ENCODE assay signal across 10 mouse cellular contexts in the genomic region with DNA sequence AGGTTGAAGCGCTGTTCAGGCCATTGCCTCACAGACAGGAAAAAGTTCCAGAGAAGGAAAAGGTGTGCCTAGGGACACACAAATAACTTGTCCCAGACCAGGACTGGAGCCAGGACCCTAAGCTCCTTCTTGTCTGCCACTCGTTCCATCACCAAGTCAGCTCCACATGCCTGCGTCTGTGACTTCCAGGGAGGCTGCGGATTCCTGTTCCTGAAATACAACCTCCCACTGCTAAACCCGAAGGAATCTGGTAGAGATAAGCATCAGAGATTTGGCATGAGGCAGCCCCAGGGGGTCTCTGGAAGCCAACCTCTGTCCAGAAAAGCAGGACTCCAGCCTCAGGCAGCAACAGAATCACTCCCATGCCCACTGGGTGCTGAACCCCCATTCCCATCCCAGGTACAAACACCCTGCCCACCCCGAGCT. TPM values are rescaled to one million over a fixed set of nuclear protein-coding genes. Genes with fewer than 3 reads are reported as not detected.
DNase-seq lines count a peak whose midpoint lies in the region; ATAC-seq and TF ChIP-seq lines count a peak whose summit lies in the region.
"Had no signal": no experiment of that assay in that cellular context is flagged by ENCODE, and none has a peak within 500 bp of the region (broad histone marks: within the 10 kb centered on the region; RNA-seq: fewer than 3 reads in every experiment).

No protein-coding gene starts in this region.

- peak overlapping the region; percentile 21 for H3K4me3 ChIP-seq in heart, embryonic 11.5 days (ENCODE audit: low read depth, low read length)
- H3K4me3 ChIP-seq in lung, postnatal 0 days (ENCODE audit: low read depth, low read length) = no peak overlapping the region
- 0 out of 2 replicates have a peak overlapping the region, but pooled peaks have one; percentile 12 for H3K4me3 ChIP-seq in intestine, embryonic 15.5 days (replicated peaks)
- H3K4me3 ChIP-seq in stomach, embryonic 15.5 days (replicated peaks) = 0 out of 2 replicates have a peak overlapping the region, but pooled peaks have one; percentile 14

- no peak for TF ChIP-seq EP300 in lung, postnatal 0 days (IDR thresholded peaks at IDR 0.05)

- H3K4me2 ChIP-seq in heart, embryonic 11.5 days = peak overlapping the region; percentile 68
- H3K4me2 ChIP-seq in lung, postnatal 0 days (replicated peaks; ENCODE audit: low read depth, low read length) = peak overlapping the region; percentile 52
- peak overlapping the region; percentile 53 for H3K4me2 ChIP-seq in intestine, embryonic 15.5 days (replicated peaks)
- peak overlapping the region; percentile 48 for H3K4me2 ChIP-seq in stomach, embryonic 15.5 days

- DNase-seq in heart, adult 8-10 months (ENCODE audit: low spot score) = no peak
- no peak for DNase-seq in lung, postnatal 0 days (ENCODE audit: low spot score)
- DNase-seq in lung, postnatal 14 days = no peak
- DNase-seq in testis, postnatal 10 days (ENCODE audit: low spot score) = no peak
- no peak for DNase-seq in cerebellum, postnatal 25 days
- DNase-seq: adrenal gland, adult 8-10 months had no signal

- WGBS in heart, embryonic 11.5 days (ENCODE audit: insufficient replicate concordance) = 6% methylated on average over 6 of the region's 6 CpGs
- 10% methylated on average over 6 of the region's 6 CpGs for WGBS in lung, postnatal 0 days
- WGBS in intestine, embryonic 15.5 days = 16% methylated on average over 6 of the region's 6 CpGs
- WGBS in stomach, embryonic 15.5 days = 13% methylated on average over 6 of the region's 6 CpGs

- peaks cover 3% of the 10 kb centered on the region for H3K27me3 ChIP-seq in heart, embryonic 11.5 days (ENCODE audit: control insufficient read depth, insufficient read depth, low read length)
- 0 out of 2 replicates have a peak, but pooled peaks cover 3% of the 10 kb centered on the region for H3K27me3 ChIP-seq in lung, postnatal 0 days (replicated peaks; ENCODE audit: insufficient read depth, low read length)
- peaks cover 2% of the 10 kb centered on the region for H3K27me3 ChIP-seq in intestine, embryonic 15.5 days (replicated peaks)
- H3K27me3 ChIP-seq in stomach, embryonic 15.5 days (replicated peaks) = no peaks in the 10 kb centered on the region

- no peak overlapping the region for H3K27ac ChIP-seq in heart, embryonic 11.5 days (ENCODE audit: low read depth, low read length)
- no peak overlapping the region for H3K27ac ChIP-seq in lung, postnatal 0 days (ENCODE audit: low read length)
- no peak overlapping the region for H3K27ac ChIP-seq in intestine, embryonic 15.5 days
- no peak overlapping the region for H3K27ac ChIP-seq in stomach, embryonic 15.5 days

- no peak for TF ChIP-seq CTCF in lung, postnatal 0 days (IDR thresholded peaks at IDR 0.05)

- peaks cover 16% of the 10 kb centered on the region for H3K4me1 ChIP-seq in heart, embryonic 11.5 days (ENCODE audit: control insufficient read depth, insufficient read depth, low read length)
- 0 out of 2 replicates have a peak, but pooled peaks cover 10% of the 10 kb centered on the region for H3K4me1 ChIP-seq in lung, postnatal 0 days (ENCODE audit: insufficient read depth, low read depth, low read length)
- peaks cover 14% of the 10 kb centered on the region for H3K4me1 ChIP-seq in intestine, embryonic 15.5 days (replicated peaks)
- H3K4me1 ChIP-seq in stomach, embryonic 15.5 days = peaks cover 13% of the 10 kb centered on the region

- H3K9ac ChIP-seq in heart, embryonic 11.5 days (ENCODE audit: low read depth, low read length) = peak overlapping the region; percentile 4; the same call in 1 of the 2 replicates
- H3K9ac ChIP-seq in lung, postnatal 0 days (replicated peaks; ENCODE audit: low read depth) = no peak overlapping the region
- no peak overlapping the region for H3K9ac ChIP-seq in intestine, embryonic 15.5 days
- H3K9ac ChIP-seq in stomach, embryonic 15.5 days = no peak overlapping the region

- no peaks in the 10 kb centered on the region for H3K36me3 ChIP-seq in heart, embryonic 11.5 days (ENCODE audit: control insufficient read depth, insufficient read depth, low read length)
- H3K36me3 ChIP-seq in lung, postnatal 0 days (ENCODE audit: insufficient read depth, low read length) = no peaks in the 10 kb centered on the region
- H3K36me3 ChIP-seq in intestine, embryonic 15.5 days = no peaks in the 10 kb centered on the region
- H3K36me3 ChIP-seq in stomach, embryonic 15.5 days = no peaks in the 10 kb centered on the region

- no peak for ATAC-seq in heart, embryonic 11.5 days (replicated peaks; ENCODE audit: insufficient number of reproducible peaks, low FRiP score, low TSS enrichment)
- no peak for ATAC-seq in lung, postnatal 0 days
- ATAC-seq in intestine, embryonic 15.5 days = no peak; the same call in 1 of the 2 replicates
- no peak for ATAC-seq in stomach, embryonic 15.5 days (ENCODE audit: insufficient read depth, low FRiP score, low read depth)

- no peaks in the 10 kb centered on the region for H3K9me3 ChIP-seq in heart, embryonic 11.5 days (replicated peaks; ENCODE audit: control insufficient read depth, low read length)
- H3K9me3 ChIP-seq in lung, postnatal 0 days (ENCODE audit: low read length) = no peaks in the 10 kb centered on the region
- H3K9me3 ChIP-seq in intestine, embryonic 15.5 days = no peaks in the 10 kb centered on the region
- H3K9me3 ChIP-seq in stomach, embryonic 15.5 days = no peaks in the 10 kb centered on the region

RNA-seq across cellular contexts. Expression of a gene that starts 0.4 kb away (rescaled TPM):
- 3.2 and 3.4 TPM in 2 replicates for polyA plus RNA-seq in heart, embryonic 11.5 days (2014; fragmentation: Nextera tagmentation; extraction: Ambion mirVana)
- total RNA-seq in heart, adult 8-10 months (2022) = 100 to 1,000 TPM in 2 of 4 experiments, 10 to 100 TPM in 2; 97.3 to 112 (median 103) TPM
- 0.21 and 0.29 TPM in 2 replicates for polyA plus RNA-seq in lung, postnatal 0 days (2015; fragmentation: Nextera tagmentation; extraction: Ambion mirVana)
- 0.33 and 0.40 TPM in 2 replicates for polyA plus RNA-seq in intestine, embryonic 15.5 days (2015; fragmentation: Nextera tagmentation; extraction: Ambion mirVana)
- polyA plus RNA-seq in stomach, embryonic 15.5 days (2015; fragmentation: Nextera tagmentation; extraction: Ambion mirVana) = 0.32 and 0.57 TPM in 2 replicates
- total RNA-seq: hematopoietic stem cell, adult 5-6 weeks had no signal

RNA-seq across cellular contexts. Expression of a gene that starts 14.2 kb away (rescaled TPM):
- 0.04 TPM in 1 of 2 replicates, not detected in the other for polyA plus RNA-seq in heart, embryonic 11.5 days (2014; fragmentation: Nextera tagmentation; extraction: Ambion mirVana)
- total RNA-seq in heart, adult 8-10 months (2022) = not detected
- polyA plus RNA-seq in lung, postnatal 0 days (2015; fragmentation: Nextera tagmentation; extraction: Ambion mirVana) = 0.06 TPM in 1 of 2 replicates, not detected in the other
- polyA plus RNA-seq in intestine, embryonic 15.5 days (2015; fragmentation: Nextera tagmentation; extraction: Ambion mirVana) = 0.06 TPM in 1 of 2 replicates, not detected in the other
- polyA plus RNA-seq in stomach, embryonic 15.5 days (2015; fragmentation: Nextera tagmentation; extraction: Ambion mirVana) = 0.04 TPM in 1 of 2 replicates, not detected in the other
- total RNA-seq: adrenal gland, adult 8-10 months; hematopoietic stem cell, adult 5-6 weeks had no signal

RNA-seq across cellular contexts. Expression of a gene that starts 15.5 kb away (rescaled TPM):
- not detected in 2 replicates for polyA plus RNA-seq in heart, embryonic 11.5 days (2014; fragmentation: Nextera tagmentation; extraction: Ambion mirVana)
- not detected for total RNA-seq in heart, adult 8-10 months (2022)
- polyA plus RNA-seq in lung, postnatal 0 days (2015; fragmentation: Nextera tagmentation; extraction: Ambion mirVana) = not detected in 2 replicates
- 0.05 and 0.08 TPM in 2 replicates for polyA plus RNA-seq in intestine, embryonic 15.5 days (2015; fragmentation: Nextera tagmentation; extraction: Ambion mirVana)
- polyA plus RNA-seq in stomach, embryonic 15.5 days (2015; fragmentation: Nextera tagmentation; extraction: Ambion mirVana) = 0.14 and 0.24 TPM in 2 replicates
- total RNA-seq: adrenal gland, adult 8-10 months; hematopoietic stem cell, adult 5-6 weeks had no signal

RNA-seq across cellular contexts. Expression of a gene that starts 36.1 kb away (rescaled TPM):
- 75.6 and 78.6 TPM in 2 replicates for polyA plus RNA-seq in heart, embryonic 11.5 days (2014; fragmentation: Nextera tagmentation; extraction: Ambion mirVana)
- 10 to 100 TPM; 53.6 to 60.6 (median 56.2) TPM for total RNA-seq in heart, adult 8-10 months (2022)
- polyA plus RNA-seq in lung, postnatal 0 days (2015; fragmentation: Nextera tagmentation; extraction: Ambion mirVana) = 47.7 TPM in 2 replicates
- 86.0 and 87.1 TPM in 2 replicates for polyA plus RNA-seq in intestine, embryonic 15.5 days (2015; fragmentation: Nextera tagmentation; extraction: Ambion mirVana)
- polyA plus RNA-seq in stomach, embryonic 15.5 days (2015; fragmentation: Nextera tagmentation; extraction: Ambion mirVana) = 85.9 and 90.0 TPM in 2 replicates

RNA-seq across cellular contexts. Expression of a gene that starts 45.4 kb away (rescaled TPM):
- 8.1 and 9.8 TPM in 2 replicates for polyA plus RNA-seq in heart, embryonic 11.5 days (2014; fragmentation: Nextera tagmentation; extraction: Ambion mirVana)
- 1 to 10 TPM; 7.4 to 9.5 (median 7.7) TPM for total RNA-seq in heart, adult 8-10 months (2022)
- 18.3 and 22.5 TPM in 2 replicates for polyA plus RNA-seq in lung, postnatal 0 days (2015; fragmentation: Nextera tagmentation; extraction: Ambion mirVana)
- polyA plus RNA-seq in intestine, embryonic 15.5 days (2015; fragmentation: Nextera tagmentation; extraction: Ambion mirVana) = 14.7 and 16.0 TPM in 2 replicates
- 18.6 and 21.2 TPM in 2 replicates for polyA plus RNA-seq in stomach, embryonic 15.5 days (2015; fragmentation: Nextera tagmentation; extraction: Ambion mirVana)
